8 mouse cellular contexts compared by ENCODE assay signal in genomic region chr1:65185524-65186205, GRCm38 (mm10). TPM values are rescaled to one million over a fixed set of nuclear protein-coding genes. Genes with fewer than 3 reads are reported as not detected.
A peak's percentile ranks its signal among the peaks of the same experiment; 100 is the strongest.
DNase-seq lines count a peak whose midpoint lies in the region; ATAC-seq and TF ChIP-seq lines count a peak whose summit lies in the region.

No protein-coding gene starts in this region.

- TF ChIP-seq EP300 in ES-Bruce4 (IDR thresholded peaks at IDR 0.05; ENCODE audit: insufficient read depth, low read depth, low read length) = no peak

- H3K27ac ChIP-seq in ES-Bruce4 (ENCODE audit: insufficient read depth, low read length) = peak overlapping the region; percentile 38
- 0 out of 2 replicates have a peak overlapping the region, but pooled peaks have one; percentile 48 for H3K27ac ChIP-seq in embryonic fibroblast, embryonic 13.5 days (ENCODE audit: insufficient read depth, low read length)
- H3K27ac ChIP-seq in intestine, embryonic 16.5 days (ENCODE audit: low read length) = peak overlapping the region; percentile 59; the same call in 1 of the 2 replicates
- no peak overlapping the region for H3K27ac ChIP-seq in midbrain, embryonic 11.5 days (ENCODE audit: low read depth, low read length)

- no peaks in the 10 kb centered on the region for H3K36me3 ChIP-seq in ES-Bruce4 (ENCODE audit: control insufficient read depth, insufficient read depth, low read length, poor library complexity, severe bottlenecking)
- H3K36me3 ChIP-seq in intestine, embryonic 16.5 days (ENCODE audit: control insufficient read depth, insufficient read depth, low read length) = no peaks in the 10 kb centered on the region
- no peaks in the 10 kb centered on the region for H3K36me3 ChIP-seq in midbrain, embryonic 11.5 days (ENCODE audit: control insufficient read depth, insufficient read depth, low read length)

- TF ChIP-seq CTCF in ES-Bruce4 (IDR thresholded peaks at IDR 0.05; ENCODE audit: low read depth, low read length) = peak; percentile 39
- TF ChIP-seq CTCF in embryonic fibroblast, embryonic 13.5 days (IDR thresholded peaks at IDR 0.05; ENCODE audit: borderline replicate concordance, insufficient read depth, low read length) = no peak

- peak; percentile 6; the same call in 1 of the 2 replicates for ATAC-seq in frontal cortex, adult (ENCODE audit: low TSS enrichment)
- no peak for ATAC-seq in intestine, embryonic 16.5 days
- ATAC-seq in midbrain, embryonic 11.5 days (ENCODE audit: low FRiP score) = no peak

- peak overlapping the region; percentile 52 for H3K4me3 ChIP-seq in ES-Bruce4 (ENCODE audit: low read depth, low read length)
- H3K4me3 ChIP-seq in embryonic fibroblast, embryonic 13.5 days (ENCODE audit: insufficient read depth, low read length) = peak overlapping the region; percentile 79
- peak overlapping the region; percentile 88 for H3K4me3 ChIP-seq in intestine, embryonic 16.5 days (ENCODE audit: low read length)
- peak overlapping the region; percentile 89 for H3K4me3 ChIP-seq in midbrain, embryonic 11.5 days (ENCODE audit: low read depth, low read length)

- no peaks in the 10 kb centered on the region for H3K9me3 ChIP-seq in ES-Bruce4 (replicated peaks; ENCODE audit: control insufficient read depth, insufficient read depth, low read length, poor library complexity, severe bottlenecking)
- H3K9me3 ChIP-seq in intestine, embryonic 16.5 days (ENCODE audit: control insufficient read depth, low read length) = no peaks in the 10 kb centered on the region
- H3K9me3 ChIP-seq in midbrain, embryonic 11.5 days (ENCODE audit: control insufficient read depth, low read length) = no peaks in the 10 kb centered on the region

- no peaks in the 10 kb centered on the region for H3K4me1 ChIP-seq in ES-Bruce4 (ENCODE audit: control insufficient read depth, insufficient read depth, low read length)
- H3K4me1 ChIP-seq in embryonic fibroblast, embryonic 13.5 days (ENCODE audit: control insufficient read depth, insufficient read depth, low read length) = no peaks in the 10 kb centered on the region
- peaks cover 8% of the 10 kb centered on the region; the same call in 1 of the 2 replicates for H3K4me1 ChIP-seq in intestine, embryonic 16.5 days (ENCODE audit: control insufficient read depth, insufficient read depth, low read length)
- peaks cover 13% of the 10 kb centered on the region for H3K4me1 ChIP-seq in midbrain, embryonic 11.5 days (ENCODE audit: control insufficient read depth, insufficient read depth, low read length)

- TF ChIP-seq POLR2A in ES-Bruce4 (IDR thresholded peaks at IDR 0.05; ENCODE audit: insufficient read depth, low read length) = no peak
- TF ChIP-seq POLR2A in embryonic fibroblast, embryonic 13.5 days (IDR thresholded peaks at IDR 0.05; ENCODE audit: low read depth, low read length) = no peak

- H3K4me2 ChIP-seq in intestine, embryonic 16.5 days (ENCODE audit: low read depth, low read length) = peak overlapping the region; percentile 80
- H3K4me2 ChIP-seq in midbrain, embryonic 11.5 days = peak overlapping the region; percentile 49

- peak overlapping the region; percentile 39 for H3K9ac ChIP-seq in ES-Bruce4 (ENCODE audit: low read depth, poor library complexity, severe bottlenecking)
- peak overlapping the region; percentile 68 for H3K9ac ChIP-seq in intestine, embryonic 16.5 days (ENCODE audit: low read depth, low read length)
- H3K9ac ChIP-seq in midbrain, embryonic 11.5 days (ENCODE audit: low read length) = peak overlapping the region; percentile 39

- 29% methylated on average over 12 of the region's 12 CpGs for WGBS in intestine, embryonic 16.5 days
- 27% methylated on average over 12 of the region's 12 CpGs for WGBS in midbrain, embryonic 11.5 days

- no peaks in the 10 kb centered on the region for H3K27me3 ChIP-seq in ES-Bruce4 (ENCODE audit: control insufficient read depth, insufficient read depth, low read length, poor library complexity, severe bottlenecking)
- no peaks in the 10 kb centered on the region for H3K27me3 ChIP-seq in intestine, embryonic 16.5 days (replicated peaks; ENCODE audit: control insufficient read depth, insufficient read depth, low read length)
- H3K27me3 ChIP-seq in midbrain, embryonic 11.5 days (ENCODE audit: control insufficient read depth, insufficient read depth, low read length) = no peaks in the 10 kb centered on the region

- DNase-seq in frontal cortex, postnatal 14 days (ENCODE audit: low spot score in 2 of 2) = no peak
- no peak for DNase-seq in midbrain, embryonic 11.5 days (ENCODE audit: low spot score, missing footprints)
- DNase-seq in left cerebral cortex, adult 11 months (ENCODE audit: low spot score) = no peak
- no peak for DNase-seq in yolk sac, embryonic 10.5 days (ENCODE audit: low spot score)

RNA-seq across cellular contexts. Expression of gene Idh1, which starts 0.6 kb away (rescaled TPM):
- polyA plus RNA-seq in ES-Bruce4 (2011; ENCODE audit: insufficient read depth, insufficient read length, low read depth, missing spikeins) = 122 and 130 TPM in 2 replicates
- polyA plus RNA-seq in embryonic fibroblast, embryonic 13.5 days (2011; ENCODE audit: insufficient read length, low read depth, missing spikeins) = 91.9 and 106 TPM in 2 replicates
- polyA plus RNA-seq in intestine, embryonic 16.5 days (2015; fragmentation: Nextera tagmentation; extraction: Ambion mirVana) = 302 and 321 TPM in 2 replicates
- polyA plus RNA-seq in midbrain, embryonic 11.5 days (2014; fragmentation: Nextera tagmentation; extraction: Ambion mirVana) = 433 and 472 TPM in 2 replicates

RNA-seq across cellular contexts. Expression of gene Pikfyve, which starts 0.8 kb away (rescaled TPM):
- 53.6 and 59.9 TPM in 2 replicates for polyA plus RNA-seq in ES-Bruce4 (2011; ENCODE audit: insufficient read depth, insufficient read length, low read depth, missing spikeins)
- polyA plus RNA-seq in embryonic fibroblast, embryonic 13.5 days (2011; ENCODE audit: insufficient read length, low read depth, missing spikeins) = 30.2 and 34.6 TPM in 2 replicates
- 6.2 and 8.8 TPM in 2 replicates for polyA plus RNA-seq in intestine, embryonic 16.5 days (2015; fragmentation: Nextera tagmentation; extraction: Ambion mirVana)
- 17.1 and 20.1 TPM in 2 replicates for polyA plus RNA-seq in midbrain, embryonic 11.5 days (2014; fragmentation: Nextera tagmentation; extraction: Ambion mirVana)
